Mouse (Mus musculus) E14TG2a.4 (cell line): ENCODE data around the gene Serinc5.

Experiments
- CTCF ChIP-seq: conservative IDR thresholded peaks from 2 replicates; pipeline ENCODE4 v1.5.1; 2014; ENCODE audit warnings: low read length
- POU5F1 ChIP-seq: IDR thresholded peaks from 2 replicates; pipeline ENCODE4 v1.6.1; 2014; ENCODE audit warnings: low read length, borderline replicate concordance

GRCm38 (mm10) chr13:92698781-92699180 is 87.9 kb downstream of the Serinc5 start:
- TF ChIP-seq CTCF (no peak), POU5F1 (no peak)
